In the genomic region with DNA sequence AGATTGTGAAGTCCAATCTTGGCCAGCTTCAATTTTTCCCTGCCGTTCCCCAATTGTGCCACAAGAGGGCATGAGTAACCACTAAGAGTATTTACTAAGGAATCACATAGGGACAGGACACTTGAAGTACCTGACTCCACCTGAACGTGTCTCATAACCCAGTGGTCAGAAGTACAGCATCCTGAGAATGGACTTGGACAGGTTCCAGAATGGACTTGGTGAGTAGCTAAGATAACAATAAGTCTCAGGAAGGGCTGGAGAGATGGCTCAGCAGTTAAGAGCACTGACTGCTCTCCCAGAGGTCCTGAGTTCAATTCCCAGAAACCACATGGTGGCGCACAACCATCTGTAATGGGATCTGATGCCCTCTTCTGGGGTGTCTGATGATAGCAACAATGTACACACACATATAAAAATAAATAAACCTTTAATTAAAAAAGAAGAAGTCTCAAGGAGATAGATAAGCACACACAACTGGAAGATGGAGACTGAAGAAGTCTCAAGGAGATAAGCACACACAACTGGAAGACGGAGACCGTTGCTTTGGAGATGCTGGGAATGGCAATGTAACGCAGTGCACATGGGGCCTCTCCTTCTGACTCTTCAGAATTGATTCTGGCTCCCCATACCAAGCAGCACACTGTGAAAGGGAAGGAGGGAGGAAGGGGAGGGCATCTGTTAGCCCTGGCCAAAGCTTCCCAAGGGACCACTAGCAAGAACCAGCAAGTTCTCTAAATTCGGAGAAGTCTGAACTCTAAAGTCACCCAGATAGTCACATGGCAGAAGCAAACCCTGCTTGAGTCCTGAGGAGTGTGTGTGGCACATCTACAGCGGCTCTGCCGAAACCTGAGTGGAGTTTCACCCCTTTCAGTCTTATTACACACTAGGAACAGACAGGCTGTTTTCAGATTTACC, we compare ENCODE assay signal across 8 mouse cellular contexts. TPM values are rescaled to one million over a fixed set of nuclear protein-coding genes. Genes with fewer than 3 reads are reported as not detected.
DNase-seq lines count a peak whose midpoint lies in the region; ATAC-seq and TF ChIP-seq lines count a peak whose summit lies in the region.

No protein-coding gene starts in this region.

- no peak overlapping the region for H3K4me3 ChIP-seq in lung, postnatal 0 days (ENCODE audit: low read depth, low read length)

- ATAC-seq in cerebellum, adult (ENCODE audit: insufficient number of reproducible peaks, low FRiP score, low TSS enrichment) = no peak
- no peak for ATAC-seq in lung, postnatal 0 days

- H3K36me3 ChIP-seq in lung, postnatal 0 days (ENCODE audit: insufficient read depth, low read length) = no peaks in the 10 kb centered on the region

- peak; percentile 66; the same call in 1 of the 2 replicates for TF ChIP-seq CTCF in brain, embryonic 14.5 days (IDR thresholded peaks at IDR 0.05; ENCODE audit: borderline replicate concordance, extremely low read depth, insufficient read depth, insufficient read length)
- TF ChIP-seq CTCF in lung, postnatal 0 days (IDR thresholded peaks at IDR 0.05) = peak; percentile 78

- no peaks in the 10 kb centered on the region for H3K9me3 ChIP-seq in lung, postnatal 0 days (ENCODE audit: low read length)

- H3K27me3 ChIP-seq in lung, postnatal 0 days (replicated peaks; ENCODE audit: insufficient read depth, low read length) = no peaks in the 10 kb centered on the region

- no peak overlapping the region for H3K4me2 ChIP-seq in lung, postnatal 0 days (replicated peaks; ENCODE audit: low read depth, low read length)

- peak; percentile 64 for DNase-seq in cerebellum, adult 11 months
- DNase-seq in CD8-positive naive resting alpha-beta T cell, adult 2 months (ENCODE audit: low read depth in 2 of 2, low spot score in 2 of 2) = peak; percentile 43 to 55
- peak; percentile 77 for DNase-seq in brain, embryonic 14.5 days (ENCODE audit: low read depth)
- DNase-seq in forelimb bud, embryonic 11.5 days (ENCODE audit: low read depth, low spot score) = peak; percentile 66
- DNase-seq in layer of hippocampus, adult 11-12 months (ENCODE audit: low spot score) = peak; percentile 80
- DNase-seq in lung, postnatal 0 days (ENCODE audit: low spot score) = peak; percentile 86
- DNase-seq in right cerebral cortex, postnatal 4 days = peak; percentile 40

- WGBS in lung, postnatal 0 days = 59% methylated on average over 9 of the region's 9 CpGs

- H3K9ac ChIP-seq in lung, postnatal 0 days (replicated peaks; ENCODE audit: low read depth) = no peak overlapping the region

- H3K27ac ChIP-seq in lung, postnatal 0 days (ENCODE audit: low read length) = no peak overlapping the region

- peaks cover 4% of the 10 kb centered on the region; the same call in 1 of the 2 replicates for H3K4me1 ChIP-seq in lung, postnatal 0 days (ENCODE audit: insufficient read depth, low read depth, low read length)

- no peak for TF ChIP-seq POLR2A in brain, embryonic 14.5 days (IDR thresholded peaks at IDR 0.05; ENCODE audit: borderline replicate concordance, extremely low read depth, insufficient read depth, insufficient read length, poor library complexity, severe bottlenecking)

- TF ChIP-seq EP300 in lung, postnatal 0 days (IDR thresholded peaks at IDR 0.05) = no peak

RNA-seq across cellular contexts. Expression of a gene that starts 3.4 kb away (rescaled TPM):
- polyA plus RNA-seq in brain, embryonic 14.5 days (2012; rRNA removed) = 89.6 and 100 TPM in 2 replicates
- 291 and 299 TPM in 2 replicates for polyA plus RNA-seq in lung, postnatal 0 days (2015; fragmentation: Nextera tagmentation; extraction: Ambion mirVana)

RNA-seq across cellular contexts. Expression of a gene that starts 4.2 kb away (rescaled TPM):
- polyA plus RNA-seq in brain, embryonic 14.5 days (2012; rRNA removed) = 1.4 and 1.6 TPM in 2 replicates
- polyA plus RNA-seq in lung, postnatal 0 days (2015; fragmentation: Nextera tagmentation; extraction: Ambion mirVana) = 1.4 and 1.6 TPM in 2 replicates

RNA-seq across cellular contexts. Expression of a gene that starts 29.3 kb away (rescaled TPM):
- polyA plus RNA-seq in brain, embryonic 14.5 days (2012; rRNA removed) = 64.6 and 72.9 TPM in 2 replicates
- 11.6 and 14.5 TPM in 2 replicates for polyA plus RNA-seq in lung, postnatal 0 days (2015; fragmentation: Nextera tagmentation; extraction: Ambion mirVana)

RNA-seq across cellular contexts. Expression of a gene that starts 30.1 kb away (rescaled TPM):
- 48.7 and 53.3 TPM in 2 replicates for polyA plus RNA-seq in brain, embryonic 14.5 days (2012; rRNA removed)
- polyA plus RNA-seq in lung, postnatal 0 days (2015; fragmentation: Nextera tagmentation; extraction: Ambion mirVana) = 65.8 and 68.0 TPM in 2 replicates

RNA-seq across cellular contexts. Expression of a gene that starts 45.8 kb away (rescaled TPM):
- polyA plus RNA-seq in brain, embryonic 14.5 days (2012; rRNA removed) = 60.7 and 60.8 TPM in 2 replicates
- polyA plus RNA-seq in lung, postnatal 0 days (2015; fragmentation: Nextera tagmentation; extraction: Ambion mirVana) = 11.5 and 13.2 TPM in 2 replicates
